Mouse (Mus musculus): ENCODE data around the gene D430041D05Rik. TPM values are rescaled to one million over a fixed set of nuclear protein-coding genes. Genes with fewer than 3 reads are reported as not detected.

D430041D05Rik gene
- polyA plus RNA-seq, 1 experiment from 2014 or later: 0.66 TPM

- H3K9ac ChIP-seq: no peak overlapping the region
- no peaks in the 10 kb centered on the region for H3K9me3 ChIP-seq (replicated peaks)
- no peak overlapping the region for H3K27ac ChIP-seq
- 77% methylated on average over 4 of the region's 4 CpGs for WGBS
- H3K4me1 ChIP-seq: peaks cover 9% of the 10 kb centered on the region
- no peak overlapping the region for H3K4me3 ChIP-seq (replicated peaks)
- no peak overlapping the region for H3K4me2 ChIP-seq
- no peaks in the 10 kb centered on the region for H3K27me3 ChIP-seq
- H3K36me3 ChIP-seq: no peaks in the 10 kb centered on the region
- no peak for ATAC-seq (replicated peaks; ENCODE audit: low FRiP score)
Observed at GRCm38 (mm10) chr2:104372156-104372555, 38.7 kb downstream of the D430041D05Rik start.

- Histone ChIP-seq H3K9ac (no peak overlapping the region), H3K4me3 (replicated peaks) (no peak overlapping the region), H3K4me1 (peaks cover 9% of the 10 kb centered on the region), H3K9me3 (replicated peaks) (no peaks in the 10 kb centered on the region), H3K36me3 (no peaks in the 10 kb centered on the region), H3K27ac (no peak overlapping the region), H3K4me2 (no peak overlapping the region), H3K27me3 (no peaks in the 10 kb centered on the region)
- 69% methylated on average over 6 of the region's 6 CpGs for WGBS
- ATAC-seq (replicated peaks; ENCODE audit: low FRiP score): no peak
Observed at GRCm38 (mm10) chr2:104371606-104372130, 39.1 kb downstream of the D430041D05Rik start.

DNA sequence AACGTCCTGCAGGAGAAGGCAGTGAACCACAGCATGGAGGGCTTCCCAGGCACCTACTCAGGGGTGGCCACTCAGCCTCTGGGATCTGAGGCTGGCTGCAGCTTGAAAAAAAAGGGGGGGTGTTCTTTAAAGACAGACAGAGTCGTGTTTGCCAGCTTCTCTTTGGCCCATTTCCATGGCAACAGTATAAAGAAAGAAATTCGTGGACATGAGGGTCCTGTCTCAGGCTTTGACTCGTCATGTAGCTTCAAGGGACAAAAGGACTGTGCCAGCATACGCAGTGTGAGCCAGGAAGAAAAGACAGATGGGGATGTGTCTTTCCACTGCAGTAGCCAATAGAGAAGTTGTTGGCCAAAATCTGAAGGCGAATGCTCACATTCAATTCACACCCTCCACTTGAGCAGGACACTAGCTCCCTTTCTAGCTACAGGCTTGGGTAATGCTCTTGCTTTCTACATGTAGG is 42.9 kb downstream of the D430041D05Rik start:
- WGBS: 42% methylated on average over 6 of the region's 6 CpGs

DNA sequence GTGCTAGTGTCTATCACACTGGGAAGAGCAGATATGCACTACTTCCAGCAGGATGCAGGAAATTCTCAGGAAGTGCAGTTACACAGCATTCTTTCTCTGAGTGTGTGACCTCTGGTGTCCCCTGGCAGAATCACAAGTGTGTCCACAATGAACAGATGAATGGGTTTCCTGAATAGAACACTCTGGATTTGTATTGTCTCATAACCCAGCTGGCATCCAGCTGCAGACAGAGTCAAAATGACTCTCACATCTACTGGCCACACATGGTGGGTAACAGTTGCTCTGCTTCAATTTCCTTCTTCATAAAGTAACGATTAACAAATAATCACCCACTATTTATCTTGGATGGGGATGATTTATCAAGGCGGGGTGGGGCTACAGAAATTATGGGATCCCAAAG is 43.5 kb downstream of the D430041D05Rik start:
- WGBS: 67% methylated on average over 2 of the region's 2 CpGs
- peak; percentile 60; the same call in 1 of the 2 replicates for ATAC-seq (replicated peaks; ENCODE audit: low FRiP score)
- H3K27ac ChIP-seq: 0 out of 2 replicates have a peak overlapping the region, but pooled peaks have one; percentile 48

More for the DNA sequence above, 42.9 kb downstream of the D430041D05Rik start:
- no peaks in the 10 kb centered on the region for H3K27me3 ChIP-seq
- peaks cover 9% of the 10 kb centered on the region for H3K4me1 ChIP-seq
- H3K9ac ChIP-seq: no peak overlapping the region
- peak overlapping the region; percentile 48; the same call in 1 of the 2 replicates for H3K27ac ChIP-seq
- peak; percentile 33 for ATAC-seq (replicated peaks; ENCODE audit: low FRiP score)
- H3K9me3 ChIP-seq (replicated peaks): no peaks in the 10 kb centered on the region
- H3K4me2 ChIP-seq: no peak overlapping the region
- H3K36me3 ChIP-seq: no peaks in the 10 kb centered on the region
- no peak overlapping the region for H3K4me3 ChIP-seq (replicated peaks)

DNA sequence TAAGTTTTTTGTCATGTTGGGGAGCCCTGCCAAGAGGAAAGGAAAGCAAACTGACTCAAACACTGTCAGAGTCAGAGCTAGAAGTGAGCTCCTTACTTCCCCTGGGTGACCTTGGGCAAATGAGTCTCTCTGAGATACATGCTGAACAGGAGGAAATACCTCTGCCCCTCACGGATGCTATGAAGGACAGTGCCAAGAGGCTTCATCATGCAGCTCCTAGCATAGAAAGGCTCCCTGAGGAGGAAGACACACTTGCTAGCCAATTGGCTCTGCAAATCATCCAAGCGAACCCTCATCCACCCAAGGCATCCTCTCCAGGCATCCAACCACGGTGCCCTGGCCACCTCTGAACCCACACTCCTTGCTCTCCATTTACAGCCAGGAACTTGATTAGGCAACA is 51.5 kb downstream of the D430041D05Rik start:
- no peak overlapping the region for H3K9ac ChIP-seq
- H3K4me2 ChIP-seq: no peak overlapping the region
- H3K36me3 ChIP-seq: no peaks in the 10 kb centered on the region
- H3K4me1 ChIP-seq: 0 out of 2 replicates have a peak, but pooled peaks cover 2% of the 10 kb centered on the region
- no peaks in the 10 kb centered on the region for H3K27me3 ChIP-seq
- H3K9me3 ChIP-seq (replicated peaks): no peaks in the 10 kb centered on the region
- H3K4me3 ChIP-seq (replicated peaks): no peak overlapping the region
- 64% methylated on average over 3 of the region's 3 CpGs for WGBS
- no peak overlapping the region for H3K27ac ChIP-seq
- no peak for ATAC-seq (replicated peaks; ENCODE audit: low FRiP score)

More for the DNA sequence above, 43.5 kb downstream of the D430041D05Rik start:
- Histone ChIP-seq H3K27me3 (no peaks in the 10 kb centered on the region), H3K36me3 (no peaks in the 10 kb centered on the region), H3K9me3 (replicated peaks) (no peaks in the 10 kb centered on the region), H3K4me2 (no peak overlapping the region), H3K9ac (no peak overlapping the region), H3K4me1 (peaks cover 9% of the 10 kb centered on the region), H3K4me3 (replicated peaks) (no peak overlapping the region)

DNA sequence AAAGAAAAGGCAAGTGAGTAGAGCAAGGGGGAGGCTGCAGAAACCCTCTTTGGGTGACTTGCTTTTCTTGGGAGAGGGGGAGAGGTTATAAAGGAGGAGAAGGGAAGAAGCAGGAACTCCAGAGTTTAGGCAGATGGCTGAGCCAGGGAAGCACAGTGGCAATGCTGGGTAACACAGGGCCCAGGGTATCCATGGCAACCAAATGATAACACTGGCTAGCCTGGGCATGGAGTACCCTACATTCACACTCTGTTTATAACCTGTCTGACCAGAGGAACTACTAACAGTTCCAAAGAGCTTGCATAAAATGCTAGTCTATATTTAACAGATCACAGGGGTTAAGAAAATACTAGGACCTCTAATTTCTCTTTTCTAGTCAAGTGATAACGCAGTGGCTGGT is 51.9 kb downstream of the D430041D05Rik start:
- Histone ChIP-seq H3K9me3 (replicated peaks) (no peaks in the 10 kb centered on the region), H3K4me3 (replicated peaks) (no peak overlapping the region), H3K4me1 (0 out of 2 replicates have a peak, but pooled peaks cover 2% of the 10 kb centered on the region), H3K27me3 (no peaks in the 10 kb centered on the region), H3K36me3 (no peaks in the 10 kb centered on the region), H3K9ac (no peak overlapping the region), H3K4me2 (no peak overlapping the region), H3K27ac (no peak overlapping the region)
- 71% methylated on average over 1 of the region's 1 CpGs for WGBS
- no peak for ATAC-seq (replicated peaks; ENCODE audit: low FRiP score)

DNA sequence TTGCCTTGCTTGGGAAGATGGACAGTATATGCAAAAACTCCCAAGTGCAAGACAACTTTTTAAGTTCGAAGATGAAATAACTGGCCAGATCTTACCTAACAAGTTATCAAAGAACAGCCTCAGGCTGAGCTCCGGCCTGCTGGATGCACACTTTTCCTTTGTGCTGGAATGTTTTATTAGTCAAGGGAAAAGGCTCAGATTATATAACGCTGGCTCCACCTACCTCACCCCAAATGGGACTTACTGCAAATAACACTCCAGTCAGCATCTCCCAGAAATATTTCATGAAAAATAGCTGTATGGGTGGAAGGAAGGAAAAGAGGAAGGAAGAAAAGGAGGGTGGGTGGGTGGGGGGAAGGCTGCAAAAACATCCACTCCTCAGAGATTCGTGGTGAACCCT is 54.3 kb downstream of the D430041D05Rik start:
- no peaks in the 10 kb centered on the region for H3K36me3 ChIP-seq
- 0 out of 2 replicates have a peak, but pooled peaks cover 2% of the 10 kb centered on the region for H3K4me1 ChIP-seq
- no peaks in the 10 kb centered on the region for H3K27me3 ChIP-seq
- no peak overlapping the region for H3K4me3 ChIP-seq (replicated peaks)
- H3K9me3 ChIP-seq (replicated peaks): no peaks in the 10 kb centered on the region
- ATAC-seq (replicated peaks; ENCODE audit: low FRiP score): no peak
- WGBS: 71% methylated on average over 4 of the region's 4 CpGs
- H3K9ac ChIP-seq: no peak overlapping the region
- H3K4me2 ChIP-seq: no peak overlapping the region
- no peak overlapping the region for H3K27ac ChIP-seq

DNA sequence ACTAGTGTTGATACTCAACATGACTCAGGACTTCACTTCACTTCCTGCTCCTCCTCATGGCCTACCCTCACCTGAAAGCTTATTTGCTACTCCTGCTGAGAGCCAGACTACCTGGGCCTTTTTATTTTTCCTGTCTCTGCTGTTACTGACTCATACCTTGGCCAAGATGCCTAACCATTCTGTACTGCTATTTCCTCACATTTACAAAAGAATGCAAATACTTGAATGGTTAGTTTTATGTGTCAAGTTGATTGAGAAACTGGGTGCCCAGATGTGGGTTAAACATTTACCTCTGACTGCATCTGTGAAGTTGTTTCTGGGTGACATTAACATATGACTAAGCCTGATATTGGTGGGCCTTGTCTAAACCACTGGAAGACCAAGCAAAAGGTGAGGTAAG is 56.7 kb downstream of the D430041D05Rik start:
- Histone ChIP-seq H3K9ac (no peak overlapping the region), H3K36me3 (no peaks in the 10 kb centered on the region), H3K27ac (no peak overlapping the region), H3K27me3 (no peaks in the 10 kb centered on the region), H3K9me3 (replicated peaks) (no peaks in the 10 kb centered on the region), H3K4me1 (no peaks in the 10 kb centered on the region), H3K4me3 (replicated peaks) (no peak overlapping the region), H3K4me2 (no peak overlapping the region)
- no peak for ATAC-seq (replicated peaks; ENCODE audit: low FRiP score)

DNA sequence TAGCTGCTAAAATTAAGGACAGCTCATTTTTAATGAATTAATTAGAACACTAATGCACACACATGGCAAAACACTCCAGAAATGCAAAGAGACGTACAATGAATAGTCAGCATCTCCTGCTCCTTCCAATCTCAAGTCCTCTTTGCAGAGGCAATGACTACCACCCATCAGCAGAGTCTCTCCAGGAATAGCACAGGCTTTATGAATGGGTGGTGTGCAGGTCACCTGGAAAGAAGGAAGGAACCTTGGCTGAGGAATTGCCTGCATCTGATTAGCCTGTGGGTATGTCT is 58.7 kb downstream of the D430041D05Rik start:
- WGBS: 83% methylated on average over 1 of the region's 1 CpGs

GRCm38 (mm10) chr2:104351415-104352203 is 59.2 kb downstream of the D430041D05Rik start:
- no peak overlapping the region for H3K4me2 ChIP-seq
- no peaks in the 10 kb centered on the region for H3K4me1 ChIP-seq
- H3K27me3 ChIP-seq: no peaks in the 10 kb centered on the region
- no peaks in the 10 kb centered on the region for H3K36me3 ChIP-seq
- no peak for ATAC-seq (replicated peaks; ENCODE audit: low FRiP score)
- no peak overlapping the region for H3K9ac ChIP-seq
- H3K4me3 ChIP-seq (replicated peaks): no peak overlapping the region
- H3K9me3 ChIP-seq (replicated peaks): no peaks in the 10 kb centered on the region
- no peak overlapping the region for H3K27ac ChIP-seq
- 83% methylated on average over 13 of the region's 13 CpGs for WGBS

More for the DNA sequence above, 58.7 kb downstream of the D430041D05Rik start:
- no peak overlapping the region for H3K27ac ChIP-seq
- H3K4me2 ChIP-seq: no peak overlapping the region
- H3K9ac ChIP-seq: no peak overlapping the region
- H3K4me1 ChIP-seq: no peaks in the 10 kb centered on the region
- no peak overlapping the region for H3K4me3 ChIP-seq (replicated peaks)
- no peaks in the 10 kb centered on the region for H3K36me3 ChIP-seq
- no peaks in the 10 kb centered on the region for H3K9me3 ChIP-seq (replicated peaks)
- no peak for ATAC-seq (replicated peaks; ENCODE audit: low FRiP score)
- H3K27me3 ChIP-seq: no peaks in the 10 kb centered on the region

DNA sequence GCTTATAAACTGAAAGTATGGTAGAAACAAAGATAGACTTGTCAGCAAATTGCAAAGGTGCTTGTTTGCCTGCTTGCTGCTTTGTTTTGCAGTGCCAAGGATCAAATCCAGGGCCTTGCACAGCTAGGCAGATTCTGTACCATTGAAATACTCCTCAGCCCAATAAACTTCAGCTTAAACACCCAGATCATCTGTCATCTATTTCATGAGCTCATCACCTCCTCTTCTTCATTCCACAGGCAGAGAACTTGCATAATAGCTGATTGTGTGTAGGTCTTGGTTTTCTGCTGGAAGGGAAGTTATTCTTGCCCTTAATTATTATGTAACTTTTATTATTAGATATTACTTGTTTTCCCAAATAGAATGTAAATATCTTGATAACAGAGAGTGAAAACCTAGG is 73.2 kb downstream of the D430041D05Rik start:
- Histone ChIP-seq H3K27ac (no peak overlapping the region), H3K27me3 (no peaks in the 10 kb centered on the region)
- no peak for ATAC-seq (replicated peaks; ENCODE audit: low FRiP score)

GRCm38 (mm10) chr2:104335824-104336223 is 75.0 kb downstream of the D430041D05Rik start:
- Histone ChIP-seq H3K4me2 (no peak overlapping the region), H3K4me1 (0 out of 2 replicates have a peak, but pooled peaks cover 3% of the 10 kb centered on the region), H3K27ac (peak overlapping the region; percentile 60; the same call in 1 of the 2 replicates), H3K27me3 (no peaks in the 10 kb centered on the region), H3K4me3 (replicated peaks) (no peak overlapping the region), H3K9me3 (replicated peaks) (no peaks in the 10 kb centered on the region), H3K9ac (no peak overlapping the region), H3K36me3 (no peaks in the 10 kb centered on the region)
- ATAC-seq (replicated peaks; ENCODE audit: low FRiP score): peak; percentile 33; the same call in 1 of the 2 replicates
- WGBS: 64% methylated on average over 6 of the region's 6 CpGs

More for the DNA sequence above, 73.2 kb downstream of the D430041D05Rik start:
- H3K4me2 ChIP-seq: no peak overlapping the region
- 0 out of 2 replicates have a peak, but pooled peaks cover 3% of the 10 kb centered on the region for H3K4me1 ChIP-seq
- no peak overlapping the region for H3K4me3 ChIP-seq (replicated peaks)
- no peaks in the 10 kb centered on the region for H3K36me3 ChIP-seq
- H3K9ac ChIP-seq: no peak overlapping the region
- H3K9me3 ChIP-seq (replicated peaks): no peaks in the 10 kb centered on the region

Measured in kidney, embryonic 15.5 days (tissue).